Mouse (Mus musculus) intestine, embryonic 16.5 days (tissue): ENCODE data around the gene 2010111I01Rik. TPM values are rescaled to one million over a fixed set of nuclear protein-coding genes. Genes with fewer than 3 reads are reported as not detected.

Experiments used
- ATAC-seq: fragments of 200-750 bp; cut with Nextera tagmentation; 2 replicates; pipeline ENCODE4 v1.8.0; 2017; ENCODE audit warnings: moderate TSS enrichment, moderate library complexity
- H3K27ac ChIP-seq: fragments of 300-500 bp; sonication (generic); 2 replicates; pipeline ENCODE4 v1.5.1; 2014; ENCODE audit warnings: mild to moderate bottlenecking, low read length
- H3K27me3 ChIP-seq: fragments of 300-500 bp; sonication (generic); replicated peaks from 2 replicates; pipeline ENCODE4 v1.6.1; 2014; ENCODE audit warnings: low read length, control low read depth, mixed read lengths; ENCODE audit not compliant: control insufficient read depth, insufficient read depth
- H3K36me3 ChIP-seq: fragments of 300-500 bp; sonication (generic); 2 replicates; pipeline ENCODE4 v1.6.1; 2014; ENCODE audit warnings: low read length, control low read depth; ENCODE audit not compliant: control insufficient read depth, insufficient read depth
- H3K4me1 ChIP-seq: fragments of 300-500 bp; sonication (generic); 2 replicates; pipeline ENCODE4 v1.6.1; 2014; ENCODE audit warnings: low read length, control low read depth, mixed read lengths; ENCODE audit not compliant: control insufficient read depth, insufficient read depth
- H3K4me2 ChIP-seq: fragments of 300-500 bp; sonication (generic); 2 replicates; pipeline ENCODE4 v1.6.1; 2014; ENCODE audit warnings: low read depth, low read length, control low read depth
- H3K4me3 ChIP-seq: fragments of 300-500 bp; sonication (generic); 2 replicates; pipeline ENCODE4 v1.5.1; 2014; ENCODE audit warnings: mild to moderate bottlenecking, low read length
- H3K9ac ChIP-seq: fragments of 300-500 bp; sonication (generic); 2 replicates; pipeline ENCODE4 v1.6.1; 2014; ENCODE audit warnings: low read depth, low read length
- H3K9me3 ChIP-seq: fragments of 300-500 bp; sonication (generic); 2 replicates; pipeline ENCODE4 v1.6.1; 2016; ENCODE audit warnings: low read length, control low read depth; ENCODE audit not compliant: control insufficient read depth
- WGBS: fragments of 180-500 bp; shearing (Covaris S2); extraction: QIAGEN DNeasy Blood & Tissue Kit; methylation state at CpG from one replicate; pipeline ENCODE4 v1.1.7; 2014; 5-methylcytosine and 5-hydroxymethylcytosine counted together
- polyA plus RNA-seq: library from polyadenylated mRNA; unstranded; fragments of >200 nt; fragmentation: Nextera tagmentation; extraction: Ambion mirVana; gene quantifications from 2 replicates; pipeline ENCODE4 v1.2.1, GENCODE M21; 2015

2010111I01Rik gene
- polyA plus RNA-seq, 1 experiment from 2014 or later, result 98.7 TPM

DNA sequence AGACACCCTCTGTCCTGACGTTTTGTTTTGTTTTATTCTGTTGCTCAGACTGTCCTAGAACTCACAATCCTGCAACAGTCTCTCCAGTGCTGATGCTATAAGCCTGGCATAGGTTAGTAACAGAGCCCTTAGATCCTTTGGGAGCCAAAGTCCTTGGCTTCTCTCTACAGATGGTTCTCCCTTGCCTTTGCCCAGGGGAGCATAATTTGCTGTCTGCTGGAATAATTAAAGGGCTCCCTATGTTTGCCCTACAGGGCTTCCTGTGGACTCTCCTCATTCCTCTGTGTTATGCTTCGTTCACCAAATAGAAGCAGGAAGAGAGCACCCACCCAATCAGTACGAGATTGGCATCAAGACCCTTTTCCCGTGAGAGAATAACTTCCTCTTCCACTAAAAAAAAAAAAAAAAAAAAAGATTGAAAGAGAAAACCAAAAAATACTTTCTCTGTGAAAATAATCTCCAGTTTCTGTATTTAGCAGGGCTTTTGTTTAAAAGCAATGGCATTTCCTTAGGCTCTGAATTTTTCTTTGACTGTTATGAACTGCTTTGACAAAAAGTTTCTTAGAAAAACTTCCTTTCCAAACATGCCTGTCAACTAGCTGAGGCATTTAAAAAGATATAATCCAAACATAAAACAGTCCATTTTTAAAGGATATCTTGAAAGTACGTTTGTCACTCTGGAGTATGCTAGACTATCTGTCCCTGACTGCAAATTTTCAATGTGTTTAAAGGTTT, 271.6 kb downstream of the 2010111I01Rik start:
- H3K4me3 ChIP-seq, result no peak overlapping the region
- ATAC-seq, result no peak
- no peak overlapping the region for H3K9ac ChIP-seq
- H3K27ac ChIP-seq, result peak overlapping the region; percentile 59; the same call in 1 of the 2 replicates
- H3K4me2 ChIP-seq, result no peak overlapping the region
- H3K27me3 ChIP-seq, result no peaks in the 10 kb centered on the region
- no peaks in the 10 kb centered on the region for H3K36me3 ChIP-seq
- 41% methylated on average over 5 of the region's 5 CpGs for WGBS
- peaks cover 39% of the 10 kb centered on the region for H3K4me1 ChIP-seq
- no peaks in the 10 kb centered on the region for H3K9me3 ChIP-seq

DNA sequence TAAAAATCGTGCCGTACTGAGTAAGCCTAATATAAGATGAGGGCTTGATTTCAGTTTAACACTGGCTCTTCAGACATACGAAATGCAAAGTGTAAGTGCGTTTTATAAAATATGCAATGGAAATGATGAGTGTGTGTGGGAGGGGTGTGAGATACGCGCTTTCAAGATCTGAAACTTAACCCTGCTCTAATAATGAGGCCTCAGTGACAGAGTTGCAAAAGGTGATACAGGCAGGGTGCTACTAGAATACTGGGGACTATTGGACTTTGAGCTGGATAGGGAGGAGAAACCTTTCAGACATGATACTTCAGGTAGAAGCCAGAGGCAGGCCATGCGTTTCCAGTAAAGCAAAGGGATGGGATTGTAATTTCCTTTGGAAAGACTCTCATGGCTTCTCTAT, 273.4 kb downstream of the 2010111I01Rik start:
- Histone ChIP-seq H3K27ac (peak overlapping the region; percentile 89), H3K9ac (peak overlapping the region; percentile 49), H3K4me1 (peaks cover 42% of the 10 kb centered on the region), H3K27me3 (no peaks in the 10 kb centered on the region), H3K4me2 (peak overlapping the region; percentile 2; the same call in 1 of the 2 replicates), H3K9me3 (no peaks in the 10 kb centered on the region), H3K36me3 (no peaks in the 10 kb centered on the region), H3K4me3 (no peak overlapping the region)
- peak; percentile 65 for ATAC-seq
- 73% methylated on average over 7 of the region's 7 CpGs for WGBS

DNA sequence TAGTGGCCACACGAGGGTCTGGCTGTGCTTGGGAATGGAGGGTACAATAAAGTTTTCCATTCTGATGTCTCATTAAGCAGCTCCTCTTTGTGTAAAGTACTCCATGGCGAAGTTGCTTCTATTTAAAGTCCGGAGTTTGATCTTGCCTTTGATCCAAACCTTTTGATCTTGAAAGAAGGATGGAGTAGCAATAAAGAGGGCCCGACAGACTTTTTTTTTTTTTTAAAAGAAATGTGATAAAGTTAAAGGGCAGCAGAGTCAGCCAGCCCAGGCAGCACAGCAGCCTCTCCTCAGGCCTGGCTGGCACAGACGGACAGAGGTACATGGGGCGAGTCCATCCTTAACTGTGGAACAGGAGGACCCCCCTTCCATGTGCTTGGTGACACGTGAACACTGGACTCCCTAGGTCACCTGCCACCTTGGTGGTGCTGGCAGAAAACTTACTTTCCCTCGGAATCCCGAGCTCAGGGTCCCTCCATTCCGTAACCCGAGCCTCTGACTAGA, 274.7 kb downstream of the 2010111I01Rik start:
- Histone ChIP-seq H3K9ac (peak overlapping the region; percentile 97), H3K4me1 (peaks cover 49% of the 10 kb centered on the region), H3K9me3 (no peaks in the 10 kb centered on the region), H3K4me3 (peak overlapping the region; percentile 85), H3K27ac (peak overlapping the region; percentile 97), H3K4me2 (peak overlapping the region; percentile 87), H3K36me3 (no peaks in the 10 kb centered on the region), H3K27me3 (no peaks in the 10 kb centered on the region)
- 7% methylated on average over 11 of the region's 11 CpGs for WGBS
- peak; percentile 70 for ATAC-seq

DNA sequence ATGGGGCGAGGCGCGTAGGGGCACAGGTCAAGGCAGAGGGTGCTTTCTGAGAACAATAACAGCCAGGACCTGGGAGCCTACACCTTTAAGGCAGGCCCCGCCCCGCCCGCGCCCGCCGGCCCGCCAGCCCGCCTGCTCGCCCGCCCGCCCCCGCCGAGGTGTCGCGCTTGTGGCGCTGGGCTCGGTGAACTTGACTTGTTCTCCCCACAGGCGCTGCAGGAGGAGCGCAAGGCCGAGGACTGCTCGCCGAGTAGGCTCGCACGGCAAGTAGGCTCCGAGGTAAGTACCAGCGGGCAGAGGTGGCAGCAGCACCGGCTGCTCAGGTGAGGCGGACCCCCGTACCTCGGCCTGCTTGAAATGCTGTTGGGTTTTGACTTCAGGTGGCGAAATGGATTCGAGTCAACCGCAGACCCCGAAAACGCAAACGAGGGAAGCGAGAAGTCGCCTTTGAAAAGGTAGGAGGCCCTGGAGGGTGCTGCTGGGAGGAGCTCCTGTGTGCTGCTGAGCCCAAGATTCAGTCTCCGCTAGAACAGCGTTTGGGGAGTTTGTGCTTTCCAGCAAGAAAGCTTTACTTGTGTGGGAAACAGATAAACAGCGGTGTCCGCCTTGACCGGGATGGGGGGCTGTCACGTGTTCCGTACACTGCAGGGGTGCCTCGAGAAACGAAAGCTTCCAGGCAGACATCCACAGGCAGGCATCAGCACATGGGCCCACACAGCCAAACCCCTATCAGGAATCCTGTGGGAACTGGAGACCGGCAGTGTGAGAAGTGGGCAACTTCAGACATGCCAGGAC, 275.4 kb downstream of the 2010111I01Rik start:
- WGBS, result under 1% methylated on average over 42 of the region's 51 CpGs
- no peaks in the 10 kb centered on the region for H3K27me3 ChIP-seq
- H3K4me2 ChIP-seq, result peak overlapping the region; percentile 87
- no peaks in the 10 kb centered on the region for H3K9me3 ChIP-seq
- ATAC-seq, result peak; percentile 92
- peaks cover 49% of the 10 kb centered on the region for H3K4me1 ChIP-seq
- H3K9ac ChIP-seq, result peak overlapping the region; percentile 97
- H3K27ac ChIP-seq, result peak overlapping the region; percentile 97
- H3K36me3 ChIP-seq, result no peaks in the 10 kb centered on the region; the same call in 1 of the 2 replicates
- H3K4me3 ChIP-seq, result peak overlapping the region; percentile 85

DNA sequence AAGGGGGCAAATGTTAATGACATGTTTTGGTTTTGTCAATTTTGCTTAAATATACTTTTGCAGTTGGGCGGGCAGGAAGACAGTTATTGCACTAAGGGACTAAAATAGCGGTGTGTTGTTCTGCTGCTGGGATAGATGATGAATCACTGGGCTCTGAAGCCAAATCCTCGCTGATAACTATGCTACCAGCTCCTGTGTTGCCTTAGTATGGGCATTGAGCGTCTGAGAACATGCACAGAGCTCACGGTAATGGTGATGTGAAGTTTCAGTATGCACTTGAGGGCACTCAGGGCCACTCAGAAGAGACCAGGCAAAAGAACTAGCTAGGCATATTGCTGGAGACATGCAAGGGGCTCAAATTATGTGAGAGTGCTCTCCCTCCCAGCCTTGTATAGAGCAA, 276.1 kb downstream of the 2010111I01Rik start:
- H3K36me3 ChIP-seq, result no peaks in the 10 kb centered on the region; the same call in 1 of the 2 replicates
- H3K4me2 ChIP-seq, result peak overlapping the region; percentile 87
- no peak for ATAC-seq
- peaks cover 45% of the 10 kb centered on the region for H3K4me1 ChIP-seq
- peak overlapping the region; percentile 97 for H3K9ac ChIP-seq
- H3K27ac ChIP-seq, result peak overlapping the region; percentile 97
- H3K27me3 ChIP-seq, result no peaks in the 10 kb centered on the region
- peak overlapping the region; percentile 85 for H3K4me3 ChIP-seq
- H3K9me3 ChIP-seq, result no peaks in the 10 kb centered on the region
- 9% methylated on average over 5 of the region's 5 CpGs for WGBS

DNA sequence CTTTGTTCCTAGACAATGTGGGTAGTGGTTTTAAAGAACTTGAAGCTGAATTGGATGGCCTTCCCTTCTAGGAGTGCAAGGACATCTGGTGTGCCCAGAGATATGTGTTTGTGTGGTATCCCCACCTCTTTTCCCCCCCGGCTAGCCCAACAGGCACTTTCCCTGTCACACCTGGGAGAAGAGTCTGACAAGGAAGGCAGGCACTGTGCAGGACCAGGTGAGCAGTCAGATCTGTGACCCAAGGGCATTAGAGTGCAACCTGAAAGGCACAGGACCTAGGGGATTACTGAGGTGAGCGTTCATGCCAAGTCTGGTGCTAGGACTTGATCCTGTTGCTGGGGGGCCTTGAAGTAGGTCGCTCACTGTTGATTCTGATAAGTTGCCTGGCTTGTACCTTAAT, 277.0 kb downstream of the 2010111I01Rik start:
- Histone ChIP-seq H3K4me1 (peaks cover 47% of the 10 kb centered on the region), H3K9ac (peak overlapping the region; percentile 60), H3K4me3 (peak overlapping the region; percentile 85), H3K36me3 (no peaks in the 10 kb centered on the region; the same call in 1 of the 2 replicates), H3K27me3 (no peaks in the 10 kb centered on the region), H3K9me3 (no peaks in the 10 kb centered on the region), H3K27ac (peak overlapping the region; percentile 52; the same call in 1 of the 2 replicates), H3K4me2 (peak overlapping the region; percentile 87)
- no peak for ATAC-seq
- WGBS, result 60% methylated on average over 3 of the region's 3 CpGs

DNA sequence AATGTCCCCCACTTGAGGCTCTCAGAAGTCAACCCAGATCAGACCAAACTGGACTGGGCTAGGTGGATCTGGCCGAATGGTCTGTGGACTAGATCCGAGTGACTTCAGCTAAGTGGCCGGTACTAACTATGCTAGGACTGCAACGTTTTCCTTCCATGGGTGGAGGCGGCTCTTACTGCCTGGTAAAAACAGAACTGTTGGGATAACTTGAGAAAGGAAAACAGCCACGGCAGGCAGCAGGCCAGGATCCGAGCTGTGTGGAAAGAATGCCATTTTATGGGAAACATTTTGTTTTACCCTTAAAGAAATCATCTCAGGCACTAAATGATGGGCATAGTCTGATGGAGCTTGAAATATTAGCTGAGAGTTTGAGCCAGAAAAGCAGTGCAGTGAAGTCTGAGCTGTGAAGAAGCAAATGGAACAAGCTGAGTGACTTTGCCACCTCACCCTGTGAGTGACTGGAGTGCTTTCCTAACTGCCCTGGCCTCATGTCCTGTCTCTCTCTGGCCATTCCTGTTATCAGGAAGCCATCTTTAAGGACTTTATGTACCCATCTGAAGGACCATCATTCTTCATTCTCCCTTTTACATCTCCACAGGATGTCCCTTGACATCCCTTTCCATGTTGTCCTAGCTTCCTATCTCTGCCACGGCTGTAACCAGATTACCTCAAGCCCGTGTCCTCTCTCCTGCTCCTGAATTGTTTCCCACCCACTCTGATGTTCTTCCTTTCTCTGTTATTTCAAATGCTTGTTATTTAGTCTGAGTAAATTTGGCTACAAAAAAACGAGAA, 277.9 kb downstream of the 2010111I01Rik start:
- H3K27me3 ChIP-seq, result no peaks in the 10 kb centered on the region
- ATAC-seq, result no peak
- H3K4me2 ChIP-seq, result peak overlapping the region; percentile 87
- peak overlapping the region; percentile 52 for H3K27ac ChIP-seq
- WGBS, result 58% methylated on average over 10 of the region's 10 CpGs
- no peaks in the 10 kb centered on the region for H3K9me3 ChIP-seq
- peak overlapping the region; percentile 60 for H3K9ac ChIP-seq
- H3K4me3 ChIP-seq, result peak overlapping the region; percentile 85
- peaks cover 49% of the 10 kb centered on the region for H3K4me1 ChIP-seq
- no peaks in the 10 kb centered on the region; the same call in 1 of the 2 replicates for H3K36me3 ChIP-seq

DNA sequence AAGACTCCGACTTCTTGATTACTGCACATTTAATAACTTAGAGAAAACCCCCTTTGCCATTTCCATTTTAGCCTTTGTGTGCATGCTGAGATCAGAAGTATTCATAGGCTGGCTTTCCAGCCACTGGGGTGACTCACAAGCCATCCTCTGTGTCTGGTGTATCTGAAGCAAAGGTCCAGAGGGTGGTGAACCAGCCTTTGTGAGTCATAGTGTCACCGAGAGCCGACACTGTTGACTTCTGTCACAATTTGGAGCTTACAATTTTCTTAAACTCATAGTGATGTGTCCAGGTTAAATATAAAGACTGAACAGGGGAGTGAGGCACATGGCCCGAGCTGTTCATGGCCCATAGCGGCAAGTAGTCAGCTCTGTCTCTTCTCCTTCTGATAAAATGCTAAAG, 278.9 kb downstream of the 2010111I01Rik start:
- H3K4me1 ChIP-seq, result peaks cover 44% of the 10 kb centered on the region
- no peak overlapping the region for H3K27ac ChIP-seq
- ATAC-seq, result no peak
- no peaks in the 10 kb centered on the region for H3K27me3 ChIP-seq
- H3K36me3 ChIP-seq, result no peaks in the 10 kb centered on the region; the same call in 1 of the 2 replicates
- WGBS, result 64% methylated on average over 5 of the region's 5 CpGs
- 0 out of 2 replicates have a peak overlapping the region, but pooled peaks have one; percentile 13 for H3K4me2 ChIP-seq
- H3K9me3 ChIP-seq, result no peaks in the 10 kb centered on the region
- peak overlapping the region; percentile 20 for H3K9ac ChIP-seq
- H3K4me3 ChIP-seq, result peak overlapping the region; percentile 10; the same call in 1 of the 2 replicates
